ENCODE assay signal across 8 mouse cellular contexts in the genomic region with DNA sequence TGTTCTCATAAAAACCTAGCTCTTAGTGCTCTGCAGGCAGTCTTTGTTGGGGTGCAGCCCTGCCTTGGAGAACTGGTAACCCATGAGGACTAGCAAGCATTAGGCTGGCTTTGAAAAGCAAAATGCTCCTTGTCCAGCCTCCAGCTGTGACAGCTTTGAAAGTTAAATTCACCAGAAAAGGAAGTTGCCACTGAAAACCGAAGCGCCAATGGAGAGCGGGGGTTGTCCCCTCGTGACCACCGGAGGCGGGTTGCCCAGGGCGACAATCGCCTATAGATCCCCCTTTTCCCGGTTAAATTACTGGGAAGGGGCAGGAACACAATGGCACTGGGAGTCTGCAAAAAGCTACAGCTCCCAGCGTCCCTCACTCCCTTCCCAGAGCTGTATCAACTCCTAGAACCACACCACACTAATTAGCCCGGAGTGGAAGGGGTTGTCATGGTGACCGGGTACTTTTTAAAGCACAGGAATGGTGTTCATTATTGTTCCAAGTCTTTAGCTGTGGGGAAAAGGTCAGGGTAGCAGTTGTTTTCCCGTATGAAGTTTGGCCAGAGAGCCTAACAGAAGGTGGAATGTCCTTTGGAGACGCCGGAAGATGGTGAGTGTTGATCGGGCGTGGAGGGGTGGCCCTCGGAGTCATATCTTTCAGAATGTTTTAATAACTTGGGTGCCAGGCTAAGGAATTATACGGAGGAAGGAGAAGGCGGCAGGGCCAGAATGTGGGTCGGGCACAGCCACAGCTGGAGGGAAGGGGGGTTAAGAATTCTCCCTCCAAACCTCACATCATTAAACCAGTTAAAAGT.
DNase-seq lines count a peak whose midpoint lies in the region; ATAC-seq and TF ChIP-seq lines count a peak whose summit lies in the region.

No protein-coding gene starts in this region.

- TF ChIP-seq POLR2A in spleen, adult 2 months (IDR thresholded peaks at IDR 0.05; ENCODE audit: low read depth, low read length): no peak

- H3K9ac ChIP-seq in limb, embryonic 13.5 days: peak overlapping the region; percentile 50
- peak overlapping the region; percentile 58 for H3K9ac ChIP-seq in midbrain, embryonic 13.5 days (replicated peaks)

- no peaks in the 10 kb centered on the region for H3K9me3 ChIP-seq in embryonic facial prominence, embryonic 10.5 days
- H3K9me3 ChIP-seq in heart, embryonic 10.5 days: no peaks in the 10 kb centered on the region
- no peaks in the 10 kb centered on the region for H3K9me3 ChIP-seq in limb, embryonic 13.5 days
- no peaks in the 10 kb centered on the region for H3K9me3 ChIP-seq in midbrain, embryonic 13.5 days

- peak; percentile 84 for ATAC-seq in limb, embryonic 13.5 days (ENCODE audit: low FRiP score, low read depth)
- ATAC-seq in midbrain, embryonic 13.5 days: peak; percentile 92

- TF ChIP-seq CTCF in spleen, adult 2 months (IDR thresholded peaks at IDR 0.05; ENCODE audit: extremely low read depth, insufficient read depth, insufficient read length, insufficient replicate concordance): no peak

- no peaks in the 10 kb centered on the region for H3K27me3 ChIP-seq in embryonic facial prominence, embryonic 10.5 days (replicated peaks; ENCODE audit: low read depth, poor library complexity, severe bottlenecking)
- H3K27me3 ChIP-seq in heart, embryonic 10.5 days (ENCODE audit: insufficient read depth, poor library complexity, severe bottlenecking): no peaks in the 10 kb centered on the region
- no peaks in the 10 kb centered on the region for H3K27me3 ChIP-seq in limb, embryonic 13.5 days
- no peaks in the 10 kb centered on the region for H3K27me3 ChIP-seq in midbrain, embryonic 13.5 days
- H3K27me3 ChIP-seq in spleen, adult 2 months (ENCODE audit: control insufficient read depth, insufficient read depth, low read length): no peaks in the 10 kb centered on the region

- H3K27ac ChIP-seq in embryonic facial prominence, embryonic 10.5 days (replicated peaks): peak overlapping the region; percentile 87
- peak overlapping the region; percentile 85 for H3K27ac ChIP-seq in heart, embryonic 10.5 days
- H3K27ac ChIP-seq in limb, embryonic 13.5 days: peak overlapping the region; percentile 93
- peak overlapping the region; percentile 84 for H3K27ac ChIP-seq in midbrain, embryonic 13.5 days
- H3K27ac ChIP-seq in spleen, adult 2 months (ENCODE audit: insufficient read depth, low read length): no peak overlapping the region

- peaks cover 45% of the 10 kb centered on the region for H3K36me3 ChIP-seq in embryonic facial prominence, embryonic 10.5 days (replicated peaks)
- H3K36me3 ChIP-seq in heart, embryonic 10.5 days: peaks cover 12% of the 10 kb centered on the region
- peaks cover 24% of the 10 kb centered on the region for H3K36me3 ChIP-seq in limb, embryonic 13.5 days
- H3K36me3 ChIP-seq in midbrain, embryonic 13.5 days: peaks cover 11% of the 10 kb centered on the region; the same call in 1 of the 2 replicates
- H3K36me3 ChIP-seq in spleen, adult 2 months (ENCODE audit: control insufficient read depth, insufficient read depth, low read length): no peaks in the 10 kb centered on the region

- 3% methylated on average over 21 of the region's 21 CpGs for WGBS in embryonic facial prominence, embryonic 10.5 days
- 11% methylated on average over 21 of the region's 21 CpGs for WGBS in heart, embryonic 10.5 days
- 3% methylated on average over 21 of the region's 21 CpGs for WGBS in limb, embryonic 13.5 days
- under 1% methylated on average over 21 of the region's 21 CpGs for WGBS in midbrain, embryonic 13.5 days
- WGBS in spleen, adult 2 months: 9% methylated on average over 21 of the region's 21 CpGs

- peaks cover 82% of the 10 kb centered on the region for H3K4me1 ChIP-seq in embryonic facial prominence, embryonic 10.5 days
- H3K4me1 ChIP-seq in heart, embryonic 10.5 days: peaks cover 37% of the 10 kb centered on the region
- H3K4me1 ChIP-seq in limb, embryonic 13.5 days: peaks cover 43% of the 10 kb centered on the region
- H3K4me1 ChIP-seq in midbrain, embryonic 13.5 days (replicated peaks): peaks cover 70% of the 10 kb centered on the region
- H3K4me1 ChIP-seq in spleen, adult 2 months (ENCODE audit: control insufficient read depth, insufficient read depth, insufficient read length): no peaks in the 10 kb centered on the region

- peak overlapping the region; percentile 65 for H3K4me2 ChIP-seq in limb, embryonic 13.5 days (replicated peaks)
- H3K4me2 ChIP-seq in midbrain, embryonic 13.5 days (replicated peaks): peak overlapping the region; percentile 52

- DNase-seq in ZHBTc4 (ENCODE audit: low read depth, low spot score): peak; percentile 98
- DNase-seq in embryonic facial prominence, embryonic 10.5 days (ENCODE audit: low spot score): peak; percentile 90
- DNase-seq in heart, embryonic 10.5 days (ENCODE audit: low spot score): no peak
- peak; percentile 57 to 79 for DNase-seq in kidney, adult 8-10 months
- DNase-seq in spleen, adult 2 months (ENCODE audit: low read depth in 1 of 2, low spot score in 2 of 2): peak; percentile 4 to 55
- DNase-seq in cerebellum, postnatal 36 days: no peak

- H3K4me3 ChIP-seq in embryonic facial prominence, embryonic 10.5 days: peak overlapping the region; percentile 58
- peak overlapping the region; percentile 54 for H3K4me3 ChIP-seq in heart, embryonic 10.5 days
- H3K4me3 ChIP-seq in limb, embryonic 13.5 days: peak overlapping the region; percentile 41
- H3K4me3 ChIP-seq in midbrain, embryonic 13.5 days (replicated peaks): peak overlapping the region; percentile 39
- peak overlapping the region; percentile 65 for H3K4me3 ChIP-seq in spleen, adult 2 months (ENCODE audit: extremely low read depth, insufficient read depth, insufficient read length)

Comparison
In these comparisons a context has a peak if more than half of its experiments do, and no peak if none do; other contexts are left out.
1. DNase-seq: peak in ZHBTc4 (single experiment), embryonic facial prominence, embryonic 10.5 days (single experiment), kidney, adult 8-10 months (2 of 2) and spleen, adult 2 months (2 of 2); none in heart, embryonic 10.5 days (single experiment) and cerebellum, postnatal 36 days (0 of 2).
2. Peak in every context shown above with its lines, with median percentiles within 50 percentile points of each other: H3K4me3 ChIP-seq.